Mouse (Mus musculus) megakaryocyte, embryonic 14.5 days (primary cell): Measurements from ENCODE around the gene Olfr665.

Experiments
- FLI1 ChIP-seq: IDR thresholded peaks from 2 replicates; pipeline ENCODE4 v1.6.1; 2012; ENCODE audit warnings: low read length, inconsistent platforms, mixed read lengths
- GATA1 ChIP-seq: IDR thresholded peaks from 3 replicates; pipeline ENCODE4 v1.6.1; 2012; ENCODE audit warnings: mixed read lengths, low read length, inconsistent platforms, borderline replicate concordance

- TF ChIP-seq GATA1 (no peak), FLI1 (no peak)
Measured at GRCm38 (mm10) chr7:104895852-104896251, 18.0 kb downstream of the Olfr665 start, which contains the start of gene Olfr666.
